Mouse (Mus musculus) frontal cortex, postnatal 36 days (tissue): ENCODE measurements at regions not wholly inside any gene's neighbourhood (a gene's known extent, or its start where the extent isn't known, plus 50 kb on each side); places are given as distances from the start of the nearest gene placed in this dataset.

Source experiments
- DNase-seq, 2 experiments: peaks; one replicate each; pipeline ENCODE4 v3.0.0; 2022; ENCODE audit warnings: low spot score in 2 of 2

- no peak for DNase-seq
These were observed 163.9 kb upstream of the Sall1 start for GRCm38 (mm10) chr8:89207891-89208290.

GRCm38 (mm10) chr8:89202484-89203096 lies 158.6 kb upstream of the Sall1 start:
- DNase-seq, result no peak

DNA sequence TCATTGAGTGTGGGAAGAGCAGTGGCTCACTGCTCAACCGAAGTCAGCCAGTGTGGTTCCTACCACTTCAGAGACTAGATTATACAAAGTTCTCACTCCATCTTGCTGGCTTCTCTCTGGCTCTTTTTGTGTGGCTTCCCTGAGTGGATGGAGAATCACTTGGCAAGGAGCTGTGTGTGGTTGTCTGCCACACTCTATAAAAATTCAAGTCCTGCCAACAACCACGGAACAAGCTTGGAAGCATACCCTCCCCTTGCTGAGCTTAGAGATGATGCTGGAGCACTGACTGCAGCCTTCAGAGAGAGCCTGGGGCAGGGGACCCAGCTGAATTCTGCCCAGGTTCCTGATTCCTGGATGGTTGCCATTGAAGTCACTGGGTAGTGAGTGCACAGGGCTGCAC lies 156.3 kb upstream of the Sall1 start:
- DNase-seq, result peak; percentile 30 to 54

DNA sequence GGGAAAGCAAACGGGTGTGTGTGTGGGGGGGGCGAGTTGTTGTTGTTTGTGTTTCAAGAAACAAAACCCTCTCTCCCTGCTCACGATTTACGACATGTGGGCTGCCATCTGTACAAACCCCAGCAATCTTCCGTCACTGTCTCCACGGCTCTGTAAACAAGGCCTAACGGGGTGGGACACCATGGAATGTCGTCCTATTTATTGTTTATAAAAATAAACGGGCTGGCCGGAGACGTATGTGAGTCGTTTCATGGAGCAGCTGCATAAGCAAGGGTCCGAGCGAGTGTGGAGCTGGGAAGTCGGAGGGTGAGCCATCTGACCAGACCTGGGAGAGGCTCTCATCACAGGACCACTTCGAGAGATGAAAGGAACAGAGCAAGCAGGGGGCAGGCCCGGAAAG lies 141.4 kb upstream of the Sall1 start:
- no peak for DNase-seq

- DNase-seq, result no peak
These were observed 131.7 kb upstream of the Sall1 start for GRCm38 (mm10) chr8:89175631-89176030.

GRCm38 (mm10) chr8:89171561-89171960 lies 127.6 kb upstream of the Sall1 start:
- no peak for DNase-seq

DNA sequence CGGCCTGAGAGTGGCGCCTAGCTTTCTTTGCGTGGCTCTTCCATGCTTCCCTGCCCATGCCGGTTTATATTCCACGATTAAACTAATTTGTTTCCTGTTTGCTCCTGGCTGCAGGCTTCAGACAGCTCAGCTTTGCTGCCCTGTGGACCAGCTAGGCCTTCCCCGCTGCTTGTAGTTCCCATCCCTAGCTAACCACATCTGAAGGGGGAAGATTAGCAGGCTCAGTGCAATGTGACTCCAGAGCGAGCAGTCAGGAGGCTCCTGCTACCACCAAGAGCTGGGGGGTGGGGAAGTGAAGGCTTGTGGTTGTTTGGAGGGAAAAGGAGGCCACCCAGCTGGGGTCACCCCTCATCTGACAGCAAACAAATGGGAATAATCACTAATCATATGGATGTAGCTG lies 125.5 kb upstream of the Sall1 start:
- DNase-seq, result no peak

DNA sequence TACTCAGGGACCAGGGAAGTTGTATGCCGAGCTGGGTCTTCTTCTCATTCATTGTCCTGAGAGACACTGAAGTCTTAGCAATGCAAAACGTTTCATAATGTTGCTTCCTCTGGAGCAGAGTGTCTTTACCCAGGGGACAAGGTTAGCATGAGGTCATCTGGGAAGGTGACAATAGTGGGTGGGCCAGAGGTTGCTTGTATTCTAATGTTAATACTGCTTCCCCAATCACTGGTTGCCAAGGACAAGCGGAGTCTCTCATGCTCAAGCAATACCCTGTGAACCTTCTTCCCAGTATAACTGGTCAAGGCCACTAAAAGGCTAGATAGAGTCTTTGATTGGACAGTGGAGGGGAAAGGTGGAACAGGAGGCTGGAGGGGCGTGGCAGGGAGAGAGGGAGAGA lies 123.1 kb upstream of the Sall1 start:
- no peak for DNase-seq

- no peak for DNase-seq
These were observed 112.9 kb upstream of the Sall1 start for GRCm38 (mm10) chr8:89156909-89157308.

GRCm38 (mm10) chr8:89153605-89154004 lies 109.6 kb upstream of the Sall1 start:
- DNase-seq, result no peak

GRCm38 (mm10) chr8:89152867-89153595 lies 109.1 kb upstream of the Sall1 start:
- no peak for DNase-seq

DNA sequence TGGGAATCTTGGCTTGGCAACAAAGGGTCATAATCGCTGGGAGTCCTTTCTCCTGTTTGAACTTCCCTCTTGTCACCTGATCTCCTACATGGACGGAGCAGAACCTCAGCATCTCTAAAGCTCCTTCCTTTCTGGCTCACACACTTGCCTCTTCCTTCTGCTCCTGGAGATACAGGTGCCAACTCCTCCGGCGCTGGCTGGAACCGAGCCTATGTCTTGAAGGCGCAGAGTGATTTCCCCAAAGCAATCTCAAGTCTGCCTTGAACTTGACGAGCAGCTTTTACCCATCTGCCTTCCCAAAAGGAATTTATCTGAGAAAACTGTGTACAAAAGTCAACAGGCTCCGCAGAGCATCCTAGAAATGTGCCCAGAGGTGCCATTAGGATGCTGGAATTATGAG lies 108.4 kb upstream of the Sall1 start:
- peak in 1 of 2 experiments; percentile 6 for DNase-seq

- DNase-seq, result no peak
These were observed 107.0 kb upstream of the Sall1 start for GRCm38 (mm10) chr8:89150952-89151351.

DNA sequence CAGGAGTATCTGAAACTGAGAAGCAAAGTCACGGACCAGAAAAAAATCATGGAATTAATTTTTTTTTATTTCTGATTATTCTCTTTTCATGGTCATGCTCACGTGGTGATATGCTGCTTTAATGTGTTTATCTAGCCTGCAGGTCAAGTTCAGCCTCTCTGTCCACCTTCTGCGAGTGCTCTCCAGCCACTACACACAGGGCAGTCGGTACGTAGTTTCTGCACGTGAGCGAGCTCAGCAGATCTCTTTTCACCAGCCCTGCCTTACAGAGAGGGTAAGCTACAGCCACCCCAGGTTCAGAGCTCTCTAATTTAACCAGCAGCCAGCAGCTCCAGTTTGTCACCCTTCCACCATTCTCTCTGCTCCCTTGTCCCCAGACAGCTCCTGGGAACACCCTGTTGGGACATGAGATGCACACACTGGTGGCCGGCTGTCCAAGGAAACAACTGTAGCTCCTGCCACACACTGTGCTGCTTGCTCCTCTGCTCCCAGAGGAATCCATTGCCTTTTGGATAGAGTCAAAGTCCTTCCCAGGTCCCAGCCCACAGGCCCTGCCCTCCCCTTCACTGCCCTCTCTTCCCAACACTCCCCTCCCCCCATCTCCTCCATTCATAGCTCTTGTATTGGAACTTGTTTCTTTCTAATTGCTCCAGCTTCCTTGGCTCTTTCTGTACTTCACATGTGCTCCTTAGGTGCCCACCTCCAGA lies 97.7 kb upstream of the Sall1 start:
- DNase-seq, result no peak

GRCm38 (mm10) chr8:89139876-89140275 lies 95.9 kb upstream of the Sall1 start:
- no peak for DNase-seq

DNA sequence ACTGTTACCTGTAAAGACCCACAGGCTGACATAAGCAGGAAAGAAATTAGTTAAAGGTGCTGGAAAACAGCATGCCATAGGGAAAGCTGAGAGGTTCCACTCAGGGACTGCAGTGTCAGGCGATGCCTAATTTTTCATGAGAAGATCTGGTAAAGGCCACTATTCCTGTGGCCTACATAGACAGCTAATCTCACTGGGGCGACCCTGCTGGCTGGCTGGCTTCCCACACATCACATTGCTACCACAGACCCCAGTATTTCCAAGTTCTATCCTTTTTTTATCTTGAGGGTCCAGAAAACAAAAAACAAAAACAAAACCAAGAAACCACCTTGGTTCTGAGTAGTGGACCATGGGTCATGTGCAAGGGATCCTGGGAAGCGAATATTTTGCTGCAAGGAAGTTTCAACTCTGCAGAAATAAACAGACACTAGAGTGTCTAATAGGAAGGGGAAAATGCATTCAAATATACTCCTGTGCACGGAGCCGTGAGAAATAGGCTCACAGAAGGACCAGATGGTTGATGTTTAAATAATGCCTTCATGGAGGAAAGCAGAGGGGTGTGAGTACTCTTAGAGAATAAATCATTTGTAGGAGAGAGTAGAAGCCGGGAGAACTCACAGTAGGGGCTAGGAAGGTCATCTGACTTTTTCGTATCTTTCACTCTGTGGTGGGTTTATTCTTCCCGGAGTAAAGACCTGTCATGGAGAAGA lies 94.6 kb upstream of the Sall1 start:
- DNase-seq, result no peak

GRCm38 (mm10) chr8:89134581-89135484 lies 90.9 kb upstream of the Sall1 start:
- DNase-seq, result no peak

DNA sequence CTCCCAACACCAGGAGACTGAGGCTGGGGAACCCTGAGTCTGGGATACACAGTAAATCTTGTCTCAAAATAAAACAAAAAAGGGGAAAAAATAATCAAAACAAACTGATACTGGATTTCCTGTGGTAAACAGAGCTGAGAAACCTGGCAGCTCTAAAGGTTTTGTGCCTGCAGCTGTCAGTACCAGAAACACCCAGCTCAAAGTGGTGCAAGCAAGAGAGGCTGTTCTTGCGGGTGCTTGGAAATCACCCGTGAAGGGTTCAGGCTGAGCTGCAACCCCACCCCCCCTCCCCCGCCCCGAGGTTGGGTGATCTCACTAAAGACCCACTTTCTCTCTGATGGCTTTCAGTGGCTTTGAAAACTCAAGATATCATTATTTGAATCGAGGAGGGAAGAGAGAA lies 90.1 kb upstream of the Sall1 start:
- no peak for DNase-seq

- no peak for DNase-seq
These were observed 77.1 kb upstream of the Sall1 start for GRCm38 (mm10) chr8:89121051-89121450.

- no peak for DNase-seq
These were observed 64.1 kb upstream of the Sall1 start for GRCm38 (mm10) chr8:89107895-89108660.

GRCm38 (mm10) chr8:89106346-89106745 lies 62.4 kb upstream of the Sall1 start:
- no peak for DNase-seq
